Mouse (Mus musculus) CH12.LX (cell line): ENCODE measurements around the gene Gtsf1l. TPM values are rescaled to one million over a fixed set of nuclear protein-coding genes. Genes with fewer than 3 reads are reported as not detected.

ENCODE experiments used
- DNase-seq: peaks from one replicate; pipeline ENCODE4 v3.0.0-alpha.2; 2013; ENCODE audit errors: extremely low read depth
- H3K27ac ChIP-seq: 2 replicates; pipeline ENCODE4 v1.5.1; 2012; ENCODE audit warnings: low read depth, mild to moderate bottlenecking, control low read depth, moderate library complexity; ENCODE audit not compliant: insufficient read depth
- H3K27me3 ChIP-seq: replicated peaks from 2 replicates; pipeline ENCODE3; 2012; ENCODE audit warnings: inconsistent platforms
- H3K36me3 ChIP-seq, 2 experiments: replicated peaks in 1 of 2; 2 replicates each; pipeline versions ENCODE3 to v1.6.1; 2012; ENCODE audit warnings: inconsistent platforms in 1 of 2, low read length in 1 of 2, mild to moderate bottlenecking in 1 of 2, mixed read lengths in 1 of 2, moderate library complexity in 1 of 2; ENCODE audit not compliant: control insufficient read depth in 1 of 2, insufficient read depth in 1 of 2
- H3K4me1 ChIP-seq, 2 experiments: 2 replicates each; pipeline ENCODE4 v1.6.1; 2012; ENCODE audit warnings: inconsistent platforms in 1 of 2, moderate library complexity in 1 of 2; ENCODE audit not compliant: insufficient read depth in 2 of 2, control insufficient read depth in 1 of 2
- H3K4me2 ChIP-seq: 2 replicates; pipeline ENCODE4 v1.6.1; 2012; ENCODE audit warnings: low read depth, mild to moderate bottlenecking, control low read depth; ENCODE audit not compliant: poor library complexity, insufficient read depth, severe bottlenecking
- H3K4me3 ChIP-seq, 3 experiments: fragments of 150-350 bp in 1 of 3; sonication (generic) in 1 of 3; replicated peaks in 1 of 3; 2 replicates each; pipeline versions ENCODE3 to v1.5.1; 2011 to 2012; ENCODE audit warnings: low read depth in 2 of 3, low read length in 2 of 3, mild to moderate bottlenecking in 2 of 3, moderate library complexity in 2 of 3, control low read depth in 1 of 3, improper control_type of control experiment in 1 of 3, inconsistent platforms in 1 of 3, mixed read lengths in 1 of 3; ENCODE audit not compliant: poor library complexity in 1 of 3
- H3K79me2 ChIP-seq: replicated peaks from 2 replicates; pipeline ENCODE4 v1.6.1; 2012; ENCODE audit warnings: mild to moderate bottlenecking, moderate library complexity; ENCODE audit not compliant: control insufficient read depth, poor library complexity, insufficient read depth, severe bottlenecking; ENCODE audit errors: extremely low read depth
- H3K9ac ChIP-seq: 2 replicates; pipeline ENCODE4 v1.6.1; 2012; ENCODE audit warnings: low read depth, mild to moderate bottlenecking, control low read depth, moderate library complexity; ENCODE audit not compliant: insufficient read depth
- H3K9me3 ChIP-seq: replicated peaks from 2 replicates; pipeline ENCODE3; 2012; ENCODE audit warnings: low read length, inconsistent platforms, mixed read lengths
- CHD1 ChIP-seq: IDR thresholded peaks from 2 replicates; pipeline ENCODE4 v1.6.1; 2012; ENCODE audit warnings: low read depth, low read length, improper control_type of control experiment, inconsistent platforms
- CHD2 ChIP-seq: IDR thresholded peaks from 2 replicates; pipeline ENCODE4 v1.6.1; 2011; ENCODE audit warnings: low read length, improper control_type of control experiment
- CTCF ChIP-seq, 2 experiments: IDR thresholded peaks in 1 of 2; conservative IDR thresholded peaks in 1 of 2; 2 replicates each; pipeline ENCODE4 v1.5.1; 2011 to 2012; ENCODE audit warnings: low read depth in 2 of 2, low read length in 2 of 2, improper control_type of control experiment in 1 of 2, inconsistent platforms in 1 of 2, mild to moderate bottlenecking in 1 of 2, moderate library complexity in 1 of 2
- ELF1 ChIP-seq: IDR thresholded peaks from 2 replicates; pipeline ENCODE4 v1.6.1; 2014; ENCODE audit warnings: low read depth, mild to moderate bottlenecking, inconsistent platforms, low read length, improper control_type of control experiment
- EP300 ChIP-seq: IDR thresholded peaks from 2 replicates; pipeline ENCODE4 v1.6.1; 2011; ENCODE audit warnings: low read length, improper control_type of control experiment
- ETS1 ChIP-seq: conservative IDR thresholded peaks from 2 replicates; pipeline ENCODE4 v1.6.1; 2012; ENCODE audit warnings: low read depth, mild to moderate bottlenecking, inconsistent platforms, low read length, improper control_type of control experiment, moderate library complexity
- IRF4 ChIP-seq: IDR thresholded peaks from 2 replicates; pipeline ENCODE4 v1.6.1; 2014; ENCODE audit warnings: low read depth, mild to moderate bottlenecking, inconsistent platforms, low read length, improper control_type of control experiment
- JUN ChIP-seq: IDR thresholded peaks from 2 replicates; pipeline ENCODE4 v1.6.1; 2011; ENCODE audit warnings: low read depth, mild to moderate bottlenecking, low read length, improper control_type of control experiment, moderate library complexity; ENCODE audit not compliant: insufficient read depth
- JUND ChIP-seq: conservative IDR thresholded peaks from 2 replicates; pipeline ENCODE4 v1.6.1; 2011; ENCODE audit warnings: low read depth, low read length, improper control_type of control experiment
- MEF2A ChIP-seq: IDR thresholded peaks from 2 replicates; pipeline ENCODE4 v1.6.1; 2014; ENCODE audit warnings: low read depth, mild to moderate bottlenecking, inconsistent platforms, low read length, improper control_type of control experiment, borderline replicate concordance
- MXI1 ChIP-seq: IDR thresholded peaks from 2 replicates; pipeline ENCODE4 v1.6.1; 2011; ENCODE audit warnings: mild to moderate bottlenecking, low read depth, low read length, improper control_type of control experiment
- MYC ChIP-seq: IDR thresholded peaks from 2 replicates; pipeline ENCODE4 v1.6.1; 2011; ENCODE audit warnings: low read depth, mild to moderate bottlenecking, improper control_type of control experiment, low read length
- NELFE ChIP-seq: IDR thresholded peaks from 2 replicates; pipeline ENCODE4 v1.6.1; 2011; ENCODE audit warnings: low read depth, low read length, improper control_type of control experiment
- NRF1 ChIP-seq: IDR thresholded peaks from 2 replicates; pipeline ENCODE4 v1.6.1; 2014; ENCODE audit warnings: low read depth, mild to moderate bottlenecking, inconsistent platforms, low read length, improper control_type of control experiment, moderate library complexity
- PAX5 ChIP-seq: IDR thresholded peaks from 2 replicates; pipeline ENCODE4 v1.6.1; 2012; ENCODE audit warnings: low read length, inconsistent platforms, mixed read lengths
- RAD21 ChIP-seq: IDR thresholded peaks from 2 replicates; pipeline ENCODE4 v1.6.1; 2011; ENCODE audit warnings: low read depth, mild to moderate bottlenecking, low read length, improper control_type of control experiment, moderate library complexity
- RCOR1 ChIP-seq: conservative IDR thresholded peaks from 2 replicates; pipeline ENCODE4 v1.6.1; 2012; ENCODE audit warnings: low read depth, mild to moderate bottlenecking, inconsistent platforms, low read length, improper control_type of control experiment
- SIN3A ChIP-seq: IDR thresholded peaks from 2 replicates; pipeline ENCODE4 v1.6.1; 2012; ENCODE audit warnings: low read length, improper control_type of control experiment, inconsistent platforms
- TCF12 ChIP-seq: IDR thresholded peaks from 2 replicates; pipeline ENCODE4 v1.6.1; 2014; ENCODE audit warnings: low read depth, mild to moderate bottlenecking, inconsistent platforms, low read length, improper control_type of control experiment
- USF1 ChIP-seq: IDR thresholded peaks from 2 replicates; pipeline ENCODE4 v1.6.1; 2014; ENCODE audit warnings: low read depth, mild to moderate bottlenecking, inconsistent platforms, low read length, improper control_type of control experiment
- USF2 ChIP-seq: conservative IDR thresholded peaks from 2 replicates; pipeline ENCODE4 v1.6.1; 2011; ENCODE audit warnings: low read depth, low read length, improper control_type of control experiment
- ZC3H11A ChIP-seq: IDR thresholded peaks from 2 replicates; pipeline ENCODE4 v1.6.1; 2012; ENCODE audit warnings: low read depth, mild to moderate bottlenecking, inconsistent platforms, low read length, improper control_type of control experiment
- ZKSCAN1 ChIP-seq: IDR thresholded peaks from 2 replicates; pipeline ENCODE4 v1.6.1; 2012; ENCODE audit warnings: low read depth, inconsistent platforms, low read length, improper control_type of control experiment, borderline replicate concordance
- ZNF384 ChIP-seq: IDR thresholded peaks from 2 replicates; pipeline ENCODE4 v1.6.1; 2012; ENCODE audit warnings: low read depth, low read length, improper control_type of control experiment, inconsistent platforms
- dilution Hi-C: fragments of 300-500 bp; cut with MboI; formaldehyde crosslinking; loops from 2 replicates; pipeline ENCODE4 v1.14.3; 2020; ENCODE audit warnings: low sequenced_read_pairs; ENCODE audit not compliant: extremely low pct_unique_long_range_greater_than_20kb, extremely low pct_ligation_motif_present
- in situ Hi-C: fragments of 300-500 bp; cut with MboI; formaldehyde crosslinking; loops from 3 replicates; pipeline ENCODE4 v1.14.3; 2019; ENCODE audit warnings: low sequenced_read_pairs, low pct_ligation_motif_present, low pct_unique_long_range_greater_than_20kb, mixed read lengths
- polyA plus RNA-seq: library from polyadenylated mRNA; unstranded; fragments of >175 nt; gene quantifications from 2 replicates; pipeline ENCODE4 v1.2.1, GENCODE M21; 2012; ENCODE audit warnings: low read depth; ENCODE audit not compliant: insufficient read length
- total RNA-seq, 2 experiments: library from RNA; depleted of rRNA; stranded (reverse); fragments of 300-350 nt in 1 of 2; fragments of >200 nt in 1 of 2; gene quantifications; 2 replicates each; pipeline ENCODE4 v1.2.3; 2012 to 2014

The Gtsf1l gene
- total and polyA plus RNA-seq, 3 experiments, result not detected

GRCm38 (mm10) chr2:163052101-163052500 is 35.6 kb downstream of the Gtsf1l start:
- H3K4me1 ChIP-seq, result peaks cover 5 to 32% of the 10 kb centered on the region in 2 experiments; a peak in 3 of 4 replicates
- TF ChIP-seq MEF2A (no peak), TCF12 (no peak)
- TF ChIP-seq, all 38 proteins: peak for 0
- H3K79me2 ChIP-seq, result peaks cover 20% of the 10 kb centered on the region
- H3K27me3 ChIP-seq, result no peaks in the 10 kb centered on the region
- H3K4me2 ChIP-seq, result no peak overlapping the region
- dilution Hi-C loops, result no loop called here
- no peak for DNase-seq
- H3K36me3 ChIP-seq, result peaks cover 3 to 26% of the 10 kb centered on the region in 2 experiments
- in situ Hi-C loops, result no loop called here
- no peak overlapping the region for H3K9ac ChIP-seq
- no peaks in the 10 kb centered on the region for H3K9me3 ChIP-seq
- no peak overlapping the region for H3K4me3 ChIP-seq
- no peak overlapping the region for H3K27ac ChIP-seq

- Histone ChIP-seq H3K4me3 (no peak overlapping the region), H3K9ac (no peak overlapping the region), H3K4me1 (peaks cover 1 to 28% of the 10 kb centered on the region in 2 experiments; a peak in 3 of 4 replicates), H3K36me3 (peaks cover 6 to 31% of the 10 kb centered on the region in 2 experiments), H3K79me2 (peaks cover 16% of the 10 kb centered on the region), H3K4me2 (no peak overlapping the region), H3K27ac (no peak overlapping the region), H3K27me3 (no peaks in the 10 kb centered on the region), H3K9me3 (no peaks in the 10 kb centered on the region)
- DNase-seq, result no peak
- dilution Hi-C loops, result no loop called here
- in situ Hi-C loops, result no loop called here
- TF ChIP-seq CHD2 (no peak), JUN (no peak), IRF4 (no peak), MYC (no peak), RAD21 (no peak), ELF1 (no peak), ZC3H11A (no peak), USF2 (no peak), NRF1 (no peak), NELFE (no peak)
- TF ChIP-seq, all 38 proteins: peak for 0
Observed at GRCm38 (mm10) chr2:163051691-163052090, 36.0 kb downstream of the Gtsf1l start.

- no peaks in the 10 kb centered on the region for H3K9me3 ChIP-seq
- peaks cover 26 to 52% of the 10 kb centered on the region in 2 experiments for H3K36me3 ChIP-seq
- no peaks in the 10 kb centered on the region for H3K27me3 ChIP-seq
- no peak overlapping the region for H3K27ac ChIP-seq
- dilution Hi-C loops, result no loop called here
- TF ChIP-seq EP300 (no peak), MXI1 (no peak), USF1 (no peak), CHD2 (no peak), ETS1 (no peak), PAX5 (no peak), CTCF (conservative IDR thresholded peaks at IDR 0.05 in 1 of 2, IDR thresholded peaks at IDR 0.05 in 1 of 2; ENCODE audit: low read depth in 2 of 2, low read length in 2 of 2) (no peak), NRF1 (no peak), CHD1 (no peak), SIN3A (no peak), RCOR1 (no peak), TCF12 (no peak), ZKSCAN1 (no peak), ZNF384 (no peak), IRF4 (no peak), USF2 (no peak), JUND (no peak)
- no peak overlapping the region for H3K4me2 ChIP-seq
- DNase-seq, result no peak
- peaks cover 0 to 16% of the 10 kb centered on the region in 2 experiments; a peak in 2 of 4 replicates for H3K4me1 ChIP-seq
- in situ Hi-C loops, result no loop called here
- no peak overlapping the region for H3K9ac ChIP-seq
- H3K4me3 ChIP-seq, result no peak overlapping the region
- H3K79me2 ChIP-seq, result no peaks in the 10 kb centered on the region
Observed at GRCm38 (mm10) chr2:163049116-163049515, 38.5 kb downstream of the Gtsf1l start.
